Mouse (Mus musculus) mouse trophoblast stem cell (cell line): ENCODE results near the gene Slc41a1.

Experiments used
- in situ Hi-C, 2 experiments: fragments of 300-500 bp; cut with MseI, MboI; formaldehyde crosslinking; loops; 2 replicates in 1 of 2; 3 replicates in 1 of 2; pipeline ENCODE4 v1.15.1; 2025

Gene Slc41a1

GRCm38 (mm10) chr1:131886173-131886572 is 58.9 kb downstream of the Slc41a1 start:
- in situ Hi-C loops = loop anchor here in 1 of 2 experiments (10.0 kb wide), 1 partner anchor 181 kb away; no protein-coding TSS in a partner anchor

GRCm38 (mm10) chr1:131886641-131887040 is 59.3 kb downstream of the Slc41a1 start:
- in situ Hi-C loops = loop anchor here in 1 of 2 experiments (10.0 kb wide), 1 partner anchor 182 kb away; no protein-coding TSS in a partner anchor

GRCm38 (mm10) chr1:131890043-131890658 is 62.9 kb downstream of the Slc41a1 start:
- in situ Hi-C loops = no loop called here

- in situ Hi-C loops = no loop called here
These were observed 64.1 kb downstream of the Slc41a1 start for GRCm38 (mm10) chr1:131891436-131891835.
